Mouse (Mus musculus): ENCODE results near the gene Rtkn. TPM values are rescaled to one million over a fixed set of nuclear protein-coding genes. Genes with fewer than 3 reads are reported as not detected.
A peak's percentile ranks its signal among the peaks of the same experiment; 100 is the strongest.

The Rtkn gene
- polyA plus RNA-seq (2015; fragmentation: Nextera tagmentation; extraction: Ambion mirVana), result 17.1 and 23.7 TPM in 2 replicates

- ATAC-seq (ENCODE audit: low FRiP score), result no peak
- Histone ChIP-seq H3K27ac (replicated peaks) (peak within 1 kb of the TSS; percentile 81; the same call in 1 of the 2 replicates), H3K4me3 (replicated peaks) (peak within 1 kb of the TSS; percentile 29), H3K4me1 (peaks cover 39% of the 10 kb centered on the region), H3K27me3 (replicated peaks) (peaks cover 11% of the 10 kb centered on the region), H3K9me3 (replicated peaks) (no peaks in the 10 kb centered on the region), H3K4me2 (peak within 1 kb of the TSS; percentile 47), H3K9ac (replicated peaks) (peak within 1 kb of the TSS; percentile 27; the same call in 1 of the 2 replicates), H3K36me3 (no peaks in the 10 kb centered on the region)
- WGBS, result 59% methylated on average over 7 of the region's 7 CpGs
Observed at GRCm38 (mm10) chr6:83134951-83135513, at the start of gene Rtkn. Rtkn (plus strand) TSS chr6:83135463.

- ATAC-seq (ENCODE audit: low FRiP score), result no peak
- H3K27me3 ChIP-seq (replicated peaks), result peaks cover 88% of the 10 kb centered on the region
- H3K36me3 ChIP-seq, result peaks cover 8% of the 10 kb centered on the region
- H3K9me3 ChIP-seq (replicated peaks), result no peaks in the 10 kb centered on the region
- H3K27ac ChIP-seq (replicated peaks), result no peak within 1 kb of the TSS
- H3K4me3 ChIP-seq (replicated peaks), result peak within 1 kb of the TSS; percentile 17; the same call in 1 of the 2 replicates
- 2% methylated on average over 42 of the region's 42 CpGs for WGBS
- no peak within 1 kb of the TSS for H3K9ac ChIP-seq (replicated peaks)
- peaks cover 16% of the 10 kb centered on the region for H3K4me1 ChIP-seq
- H3K4me2 ChIP-seq, result peak within 1 kb of the TSS; percentile 46
Observed at GRCm38 (mm10) chr6:83086121-83087035, 48.9 kb upstream of the Rtkn start, which contains the start of gene Lbx2. Lbx2 (plus strand) TSS chr6:83086367.

GRCm38 (mm10) chr6:83087205-83087925 is 47.9 kb upstream of the Rtkn start:
- Histone ChIP-seq H3K4me2 (peak overlapping the region; percentile 46), H3K27me3 (replicated peaks) (peaks cover 87% of the 10 kb centered on the region), H3K9ac (replicated peaks) (no peak overlapping the region), H3K4me1 (peaks cover 16% of the 10 kb centered on the region), H3K4me3 (replicated peaks) (peak overlapping the region; percentile 17), H3K36me3 (0 out of 2 replicates have a peak, but pooled peaks cover under 1% of the 10 kb centered on the region), H3K27ac (replicated peaks) (no peak overlapping the region), H3K9me3 (replicated peaks) (no peaks in the 10 kb centered on the region)
- no peak for ATAC-seq (ENCODE audit: low FRiP score)
- WGBS, result 2% methylated on average over 47 of the region's 47 CpGs

GRCm38 (mm10) chr6:83087926-83088260 is 47.4 kb upstream of the Rtkn start:
- 9% methylated on average over 9 of the region's 9 CpGs for WGBS
- Histone ChIP-seq H3K9me3 (replicated peaks) (no peaks in the 10 kb centered on the region), H3K9ac (replicated peaks) (no peak overlapping the region), H3K4me3 (replicated peaks) (peak overlapping the region; percentile 17; the same call in 1 of the 2 replicates), H3K27me3 (replicated peaks) (peaks cover 85% of the 10 kb centered on the region), H3K36me3 (no peaks in the 10 kb centered on the region), H3K27ac (replicated peaks) (no peak overlapping the region), H3K4me1 (peaks cover 16% of the 10 kb centered on the region), H3K4me2 (peak overlapping the region; percentile 46)
- no peak for ATAC-seq (ENCODE audit: low FRiP score)

- Histone ChIP-seq H3K36me3 (no peaks in the 10 kb centered on the region), H3K4me1 (peaks cover 4% of the 10 kb centered on the region), H3K27me3 (replicated peaks) (peaks cover 44% of the 10 kb centered on the region), H3K27ac (replicated peaks) (no peak overlapping the region), H3K4me2 (no peak overlapping the region), H3K9ac (replicated peaks) (no peak overlapping the region), H3K9me3 (replicated peaks) (no peaks in the 10 kb centered on the region), H3K4me3 (replicated peaks) (no peak overlapping the region)
- WGBS, result 42% methylated on average over 6 of the region's 6 CpGs
- ATAC-seq (ENCODE audit: low FRiP score), result no peak
Observed at GRCm38 (mm10) chr6:83092416-83093127, 42.7 kb upstream of the Rtkn start.

GRCm38 (mm10) chr6:83095968-83096367 is 39.3 kb upstream of the Rtkn start:
- Histone ChIP-seq H3K9ac (replicated peaks) (no peak overlapping the region), H3K27me3 (replicated peaks) (peaks cover 12% of the 10 kb centered on the region), H3K4me2 (no peak overlapping the region), H3K4me3 (replicated peaks) (no peak overlapping the region), H3K27ac (replicated peaks) (no peak overlapping the region), H3K4me1 (0 out of 2 replicates have a peak, but pooled peaks cover 5% of the 10 kb centered on the region), H3K36me3 (no peaks in the 10 kb centered on the region), H3K9me3 (replicated peaks) (no peaks in the 10 kb centered on the region)
- 51% methylated on average over 6 of the region's 6 CpGs for WGBS
- ATAC-seq (ENCODE audit: low FRiP score), result no peak

GRCm38 (mm10) chr6:83098411-83098810 is 36.9 kb upstream of the Rtkn start:
- 83% methylated on average over 2 of the region's 2 CpGs for WGBS
- peaks cover 20% of the 10 kb centered on the region for H3K4me1 ChIP-seq
- H3K27me3 ChIP-seq (replicated peaks), result peaks cover 4% of the 10 kb centered on the region; the same call in 1 of the 2 replicates

GRCm38 (mm10) chr6:83101316-83101687 is 34.0 kb upstream of the Rtkn start, which contains the start of the genes Ccdc142 and Gm42688:
Ccdc142 (plus strand) TSS chr6:83101601.
Gm42688 (plus strand) TSS chr6:83101617.
- Histone ChIP-seq H3K27ac (replicated peaks) (peak within 1 kb of the TSS; percentile 87), H3K27me3 (replicated peaks) (no peaks in the 10 kb centered on the region), H3K4me1 (peaks cover 22% of the 10 kb centered on the region), H3K4me2 (peak within 1 kb of the TSS; percentile 90), H3K9ac (replicated peaks) (peak within 1 kb of the TSS; percentile 77), H3K4me3 (replicated peaks) (peak within 1 kb of the TSS; percentile 69), H3K9me3 (replicated peaks) (no peaks in the 10 kb centered on the region), H3K36me3 (peaks cover 12% of the 10 kb centered on the region; the same call in 1 of the 2 replicates)
- peak; percentile 92 for ATAC-seq (ENCODE audit: low FRiP score)
- WGBS, result under 1% methylated on average over 25 of the region's 25 CpGs

More at GRCm38 (mm10) chr6:83098411-83098810, 36.9 kb upstream of the Rtkn start:
- Histone ChIP-seq H3K36me3 (no peaks in the 10 kb centered on the region), H3K4me2 (no peak overlapping the region), H3K9ac (replicated peaks) (no peak overlapping the region), H3K4me3 (replicated peaks) (no peak overlapping the region), H3K9me3 (replicated peaks) (no peaks in the 10 kb centered on the region), H3K27ac (replicated peaks) (no peak overlapping the region)
- ATAC-seq (ENCODE audit: low FRiP score), result no peak

- peak overlapping the region; percentile 77 for H3K9ac ChIP-seq (replicated peaks)
- under 1% methylated on average over 74 of the region's 74 CpGs for WGBS
Observed at GRCm38 (mm10) chr6:83101688-83102556, 33.3 kb upstream of the Rtkn start.

GRCm38 (mm10) chr6:83103130-83103650 is 32.1 kb upstream of the Rtkn start:
- no peak for ATAC-seq (ENCODE audit: low FRiP score)
- Histone ChIP-seq H3K36me3 (peaks cover 22% of the 10 kb centered on the region), H3K27ac (replicated peaks) (no peak overlapping the region), H3K4me3 (replicated peaks) (peak overlapping the region; percentile 69), H3K4me1 (peaks cover 31% of the 10 kb centered on the region), H3K9me3 (replicated peaks) (no peaks in the 10 kb centered on the region), H3K9ac (replicated peaks) (peak overlapping the region; percentile 77), H3K4me2 (peak overlapping the region; percentile 90), H3K27me3 (replicated peaks) (no peaks in the 10 kb centered on the region)
- WGBS, result 53% methylated on average over 11 of the region's 11 CpGs

More at GRCm38 (mm10) chr6:83101688-83102556, 33.3 kb upstream of the Rtkn start:
- Histone ChIP-seq H3K4me2 (peak overlapping the region; percentile 90), H3K36me3 (peaks cover 16% of the 10 kb centered on the region), H3K4me3 (replicated peaks) (peak overlapping the region; percentile 69), H3K27ac (replicated peaks) (peak overlapping the region; percentile 87), H3K4me1 (peaks cover 22% of the 10 kb centered on the region), H3K9me3 (replicated peaks) (no peaks in the 10 kb centered on the region), H3K27me3 (replicated peaks) (no peaks in the 10 kb centered on the region)
- peak; percentile 82 for ATAC-seq (ENCODE audit: low FRiP score)
